Mouse (Mus musculus) gonadal fat pad, adult 2 months (tissue): ENCODE measurements around the gene Serping1. TPM values are rescaled to one million over a fixed set of nuclear protein-coding genes. Genes with fewer than 3 reads are reported as not detected.

Experiments
- polyA plus RNA-seq: library from polyadenylated mRNA; depleted of rRNA; stranded (reverse); fragments of >200 nt; gene quantifications from 2 replicates; pipeline ENCODE4 v1.2.3, GENCODE M21; 2012; rRNA removed

Gene Serping1
- polyA plus RNA-seq, 1 experiment = 588 TPM

Other genes starting within 250 kb of the Serping1 start
- gene Ctnnd1, start 124.7 kb downstream of the Serping1 start, polyA plus RNA-seq = 64.2 and 70.1 TPM in 2 replicates
- gene Btbd18, start 116.4 kb downstream of the Serping1 start, polyA plus RNA-seq = not detected in 2 replicates
- gene Selenoh, start 104.7 kb downstream of the Serping1 start, polyA plus RNA-seq = 40.7 and 40.9 TPM in 2 replicates
- gene Gm28635, start 97.4 kb downstream of the Serping1 start, polyA plus RNA-seq = not detected in 2 replicates
- 11.7 and 15.3 TPM in 2 replicates for gene Med19, start 97.0 kb downstream of the Serping1 start, polyA plus RNA-seq
- gene Tmx2, start 96.3 kb downstream of the Serping1 start, polyA plus RNA-seq = 93.5 and 97.4 TPM in 2 replicates
- gene Zdhhc5, start 60.3 kb downstream of the Serping1 start, polyA plus RNA-seq = 60.7 and 61.8 TPM in 2 replicates
- gene Clp1, start 48.1 kb downstream of the Serping1 start, polyA plus RNA-seq = 16.8 and 18.8 TPM in 2 replicates
- 1.4 and 1.7 TPM in 2 replicates for gene Ypel4, start 41.4 kb downstream of the Serping1 start, polyA plus RNA-seq
- gene Gm19426, start 31.8 kb downstream of the Serping1 start, polyA plus RNA-seq = 3.0 and 3.5 TPM in 2 replicates
- 24.8 and 26.9 TPM in 2 replicates for gene Ube2l6, start 23.4 kb upstream of the Serping1 start, polyA plus RNA-seq
- not detected in 2 replicates for gene Smtnl1, start 47.2 kb upstream of the Serping1 start, polyA plus RNA-seq
- gene Timm10, start 51.6 kb upstream of the Serping1 start, polyA plus RNA-seq = 30.8 and 47.1 TPM in 2 replicates
- 16.9 and 21.9 TPM in 2 replicates for gene Slc43a1, start 63.4 kb upstream of the Serping1 start, polyA plus RNA-seq
- 7.6 and 8.4 TPM in 2 replicates for gene Rtn4rl2, start 111.3 kb upstream of the Serping1 start, polyA plus RNA-seq
- gene Slc43a3, start 161.1 kb upstream of the Serping1 start, polyA plus RNA-seq = 88.9 and 136 TPM in 2 replicates
- 0.23 TPM in 1 of 2 replicates, not detected in the other for gene Prg2, start 205.0 kb upstream of the Serping1 start, polyA plus RNA-seq
- not detected in 2 replicates for gene Prg3, start 212.8 kb upstream of the Serping1 start, polyA plus RNA-seq